Mouse (Mus musculus): ENCODE results near the gene Efcab5.

GRCm38 (mm10) chr11:77193410-77193809, 4.6 kb upstream of the Efcab5 start:
- no peak for TF ChIP-seq TAL1 (conservative IDR thresholded peaks at IDR 0.05; ENCODE audit: low read depth, low read length)
- no peak for TF ChIP-seq CTCF (IDR thresholded peaks at IDR 0.05; ENCODE audit: low read depth, low read length)
- TF ChIP-seq GATA1 (IDR thresholded peaks at IDR 0.05; ENCODE audit: borderline replicate concordance, low read length) = no peak
- TF ChIP-seq POLR2AphosphoS5 (IDR thresholded peaks at IDR 0.05; ENCODE audit: insufficient replicate concordance, low read depth, low read length) = no peak
